Mouse (Mus musculus) embryonic facial prominence, embryonic 14.5 days (tissue): ENCODE results near the gene Dok3. TPM values are rescaled to one million over a fixed set of nuclear protein-coding genes. Genes with fewer than 3 reads are reported as not detected.
A peak's percentile ranks its signal among the peaks of the same experiment; 100 is the strongest.

Source experiments
- ATAC-seq: fragments of 200-750 bp; cut with Nextera tagmentation; 2 replicates; pipeline ENCODE4 v1.8.0; 2017; ENCODE audit warnings: low read depth, moderate number of reproducible peaks, moderate TSS enrichment
- DNase-seq: peaks from one replicate; pipeline ENCODE4 v3.0.0-alpha.2; 2015; ENCODE audit warnings: low spot score
- H3K27ac ChIP-seq: fragments of 300-500 bp; sonication (generic); replicated peaks from 2 replicates; pipeline ENCODE4 v1.5.1; 2014; ENCODE audit warnings: low read depth, mild to moderate bottlenecking, low read length, moderate library complexity
- H3K27me3 ChIP-seq: fragments of 300-500 bp; sonication (generic); replicated peaks from 2 replicates; pipeline ENCODE4 v1.6.1; 2014; ENCODE audit warnings: low read length; ENCODE audit not compliant: control insufficient read depth, insufficient read depth
- H3K36me3 ChIP-seq: fragments of 300-500 bp; sonication (generic); 2 replicates; pipeline ENCODE4 v1.6.1; 2014; ENCODE audit warnings: low read length, mixed read lengths; ENCODE audit not compliant: control insufficient read depth, insufficient read depth
- H3K4me1 ChIP-seq: fragments of 300-500 bp; sonication (generic); 2 replicates; pipeline ENCODE4 v1.6.1; 2014; ENCODE audit warnings: antibody characterized with exemption, low read length; ENCODE audit not compliant: control insufficient read depth, insufficient read depth
- H3K4me2 ChIP-seq: fragments of 300-500 bp; sonication (generic); 2 replicates; pipeline ENCODE4 v1.6.1; 2014; ENCODE audit warnings: low read depth, mild to moderate bottlenecking, low read length, moderate library complexity, mixed read lengths
- H3K4me3 ChIP-seq: fragments of 300-500 bp; sonication (generic); 2 replicates; pipeline ENCODE4 v1.5.1; 2014; ENCODE audit warnings: low read depth, mild to moderate bottlenecking, low read length
- H3K9ac ChIP-seq: fragments of 300-500 bp; sonication (generic); 2 replicates; pipeline ENCODE4 v1.6.1; 2014; ENCODE audit warnings: low read depth, mild to moderate bottlenecking, low read length, moderate library complexity, mixed read lengths
- H3K9me3 ChIP-seq: fragments of 300-500 bp; sonication (generic); 2 replicates; pipeline ENCODE4 v1.6.1; 2016; ENCODE audit warnings: low read length; ENCODE audit not compliant: control insufficient read depth
- WGBS: fragments of 180-500 bp; shearing (Covaris S2); extraction: QIAGEN DNeasy Blood & Tissue Kit; methylation state at CpG from one replicate; pipeline ENCODE4 v1.1.7; 2014; 5-methylcytosine and 5-hydroxymethylcytosine counted together
- polyA plus RNA-seq: library from polyadenylated mRNA; unstranded; fragments of >200 nt; fragmentation: Nextera tagmentation; extraction: Ambion mirVana; gene quantifications from 2 replicates; pipeline ENCODE4 v1.2.1, GENCODE M21; 2014

The Dok3 gene
- polyA plus RNA-seq, 1 experiment from 2014 or later, result 3.8 TPM

- 89% methylated on average over 14 of the region's 15 CpGs for WGBS
- H3K4me2 ChIP-seq, result no peak overlapping the region
- H3K9ac ChIP-seq, result no peak overlapping the region
- H3K4me1 ChIP-seq, result no peaks in the 10 kb centered on the region
- ATAC-seq (no peak), DNase-seq (no peak)
- no peaks in the 10 kb centered on the region for H3K9me3 ChIP-seq
- peaks cover 97% of the 10 kb centered on the region for H3K36me3 ChIP-seq
- H3K27ac ChIP-seq, result no peak overlapping the region
- no peaks in the 10 kb centered on the region for H3K27me3 ChIP-seq
- no peak overlapping the region for H3K4me3 ChIP-seq
Measured at GRCm38 (mm10) chr13:55549061-55549460, 20.0 kb upstream of the Dok3 start.

GRCm38 (mm10) chr13:55548426-55548825 is 19.3 kb upstream of the Dok3 start:
- Histone ChIP-seq H3K9me3 (no peaks in the 10 kb centered on the region), H3K4me1 (no peaks in the 10 kb centered on the region), H3K4me2 (no peak overlapping the region), H3K27me3 (no peaks in the 10 kb centered on the region), H3K9ac (no peak overlapping the region), H3K36me3 (peaks cover 98% of the 10 kb centered on the region), H3K4me3 (no peak overlapping the region), H3K27ac (no peak overlapping the region)
- ATAC-seq, result no peak
- no peak for DNase-seq
- WGBS, result 88% methylated on average over 5 of the region's 5 CpGs

- Histone ChIP-seq H3K27ac (no peak overlapping the region), H3K4me1 (no peaks in the 10 kb centered on the region), H3K27me3 (no peaks in the 10 kb centered on the region), H3K4me2 (no peak overlapping the region), H3K9me3 (no peaks in the 10 kb centered on the region), H3K9ac (no peak overlapping the region), H3K36me3 (peaks cover 99% of the 10 kb centered on the region), H3K4me3 (no peak overlapping the region)
- 95% methylated on average over 2 of the region's 2 CpGs for WGBS
- DNase-seq (no peak), ATAC-seq (no peak)
Measured at GRCm38 (mm10) chr13:55547916-55548315, 18.8 kb upstream of the Dok3 start.

- Histone ChIP-seq H3K9me3 (no peaks in the 10 kb centered on the region), H3K4me1 (no peaks in the 10 kb centered on the region), H3K27ac (no peak overlapping the region), H3K36me3 (peaks cover 100% of the 10 kb centered on the region), H3K27me3 (no peaks in the 10 kb centered on the region), H3K4me3 (no peak overlapping the region), H3K9ac (no peak overlapping the region), H3K4me2 (no peak overlapping the region)
- no peak for ATAC-seq
- no peak for DNase-seq
- WGBS, result 89% methylated on average over 6 of the region's 6 CpGs
Measured at GRCm38 (mm10) chr13:55544792-55545191, 15.7 kb upstream of the Dok3 start.

- no peak for DNase-seq
- Histone ChIP-seq H3K4me3 (no peak overlapping the region), H3K4me1 (no peaks in the 10 kb centered on the region), H3K36me3 (peaks cover 100% of the 10 kb centered on the region), H3K9me3 (no peaks in the 10 kb centered on the region), H3K4me2 (no peak overlapping the region), H3K9ac (no peak overlapping the region), H3K27me3 (no peaks in the 10 kb centered on the region), H3K27ac (no peak overlapping the region)
- 85% methylated on average over 8 of the region's 8 CpGs for WGBS
- no peak for ATAC-seq
Measured at GRCm38 (mm10) chr13:55543447-55543846, 14.4 kb upstream of the Dok3 start.

- H3K4me2 ChIP-seq, result no peak overlapping the region
- whole genome bisulfite sequencing, result 91% methylated on average over 4 of the region's 4 CpGs
Measured at GRCm38 (mm10) chr13:55542891-55543290, 13.8 kb upstream of the Dok3 start.

GRCm38 (mm10) chr13:55540933-55541332 is 11.8 kb upstream of the Dok3 start:
- Histone ChIP-seq H3K4me3 (no peak overlapping the region), H3K4me1 (no peaks in the 10 kb centered on the region), H3K9ac (no peak overlapping the region), H3K27me3 (no peaks in the 10 kb centered on the region), H3K36me3 (peaks cover 74% of the 10 kb centered on the region), H3K27ac (no peak overlapping the region), H3K9me3 (no peaks in the 10 kb centered on the region), H3K4me2 (no peak overlapping the region)
- ATAC-seq, result no peak
- 96% methylated on average over 2 of the region's 2 CpGs for WGBS
- no peak for DNase-seq

More at GRCm38 (mm10) chr13:55542891-55543290, 13.8 kb upstream of the Dok3 start:
- Histone ChIP-seq H3K9me3 (no peaks in the 10 kb centered on the region), H3K9ac (no peak overlapping the region), H3K4me3 (no peak overlapping the region), H3K4me1 (no peaks in the 10 kb centered on the region), H3K36me3 (peaks cover 94% of the 10 kb centered on the region), H3K27me3 (no peaks in the 10 kb centered on the region), H3K27ac (no peak overlapping the region)
- ATAC-seq (no peak), DNase-seq (no peak)

- ATAC-seq (peak; percentile 98), DNase-seq (peak; percentile 100)
- Histone ChIP-seq H3K27me3 (no peaks in the 10 kb centered on the region), H3K4me3 (peak within 1 kb of the TSS; percentile 82), H3K4me1 (peaks cover 9% of the 10 kb centered on the region), H3K9ac (peak within 1 kb of the TSS; percentile 78), H3K9me3 (no peaks in the 10 kb centered on the region), H3K36me3 (peaks cover 65% of the 10 kb centered on the region), H3K27ac (peak within 1 kb of the TSS; percentile 24; the same call in 1 of the 2 replicates), H3K4me2 (peak within 1 kb of the TSS; percentile 93)
- under 1% methylated on average over 67 of the region's 70 CpGs for WGBS
Measured at GRCm38 (mm10) chr13:55536194-55537175, 7.4 kb upstream of the Dok3 start, which contains the start of gene Ddx41. TSS of gene Ddx41 (minus strand) at chr13:55536658.
